Mouse (Mus musculus) gastrocnemius, postnatal 14 days (tissue): ENCODE measurements around the gene Nmrk1. TPM values are rescaled to one million over a fixed set of nuclear protein-coding genes. Genes with fewer than 3 reads are reported as not detected.
"Not testable (repeated sequence)": the region's sequence is repeated elsewhere in the genome, so short reads cannot be mapped to it uniquely, and the experiment has no call there.

Source experiments
- DNase-seq: peaks from one replicate; pipeline ENCODE4 v3.0.0; 2021; ENCODE audit warnings: mixed read lengths
- intact Hi-C: fragments of 180-260 bp; cut with DNase I; formaldehyde crosslinking; loops from one replicate; pipeline ENCODE4 v1.15.1; 2025; ENCODE audit warnings: low total_unique reads
- long read RNA-seq, 2 experiments: library from polyadenylated mRNA; stranded (forward); transcript quantifications; one replicate each; pipeline ENCODE4 v2.0.0; 2021
- total RNA-seq, 2 experiments: library from RNA; stranded (reverse); gene quantifications; 2 replicates each; pipeline ENCODE4 v1.2.3; 2021

Gene Nmrk1
- 1 to 10 TPM; 2.4 to 3.6 TPM for total RNA-seq
- long read RNA-seq, experiment 1, partial matches to known transcripts, result 0 of 4 reads
- long read RNA-seq, experiment 1, other reads (novel, unspliced or antisense), result 0 of 4 reads
- long read RNA-seq, experiment 2, transcript Nmrk1-206 (9 exons, 1,940 nt), result major isoform, 9 of 12 reads
- long read RNA-seq, experiment 2, partial matches to known transcripts, result 0 of 12 reads
- long read RNA-seq, experiment 2, other reads (novel, unspliced or antisense), result 3 of 12 reads

DNA sequence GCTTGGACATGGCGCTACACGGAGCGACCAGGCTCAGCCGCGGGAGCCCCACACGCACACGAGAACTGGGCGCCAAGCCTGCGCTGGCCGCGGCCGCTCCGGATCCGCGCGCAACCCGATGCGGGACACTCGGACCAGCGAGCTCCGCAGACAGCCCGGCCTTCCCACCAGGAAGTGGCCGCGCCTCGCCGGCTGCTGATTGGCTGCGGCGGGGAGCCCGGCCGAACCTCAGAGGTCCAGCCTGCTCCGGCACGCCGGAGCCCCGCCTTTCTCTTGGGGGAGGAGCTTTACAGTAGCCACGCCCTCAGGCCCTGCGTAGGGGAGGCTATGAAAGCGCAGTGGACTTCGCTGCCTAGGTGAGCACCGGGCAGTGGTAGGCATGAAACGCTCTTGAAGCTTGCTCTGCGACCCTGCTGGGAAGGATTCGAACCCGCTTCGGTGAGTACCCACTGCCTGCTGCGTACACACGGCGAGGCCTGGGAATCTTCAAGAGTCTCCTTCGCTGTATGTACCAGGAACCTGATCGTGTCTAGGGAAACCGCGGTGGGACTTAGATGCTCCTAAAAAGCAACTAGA, at the start of gene Nmrk1, which contains the start of gene Ostf1:
TSS of gene Nmrk1 (plus strand) at position 307 of the 576 bp plus-strand sequence.
TSS of gene Ostf1 (minus strand) at position 180 of the 576 bp plus-strand sequence.
- intact Hi-C loops, result no loop called here
- peak; percentile 98 for DNase-seq

DNA sequence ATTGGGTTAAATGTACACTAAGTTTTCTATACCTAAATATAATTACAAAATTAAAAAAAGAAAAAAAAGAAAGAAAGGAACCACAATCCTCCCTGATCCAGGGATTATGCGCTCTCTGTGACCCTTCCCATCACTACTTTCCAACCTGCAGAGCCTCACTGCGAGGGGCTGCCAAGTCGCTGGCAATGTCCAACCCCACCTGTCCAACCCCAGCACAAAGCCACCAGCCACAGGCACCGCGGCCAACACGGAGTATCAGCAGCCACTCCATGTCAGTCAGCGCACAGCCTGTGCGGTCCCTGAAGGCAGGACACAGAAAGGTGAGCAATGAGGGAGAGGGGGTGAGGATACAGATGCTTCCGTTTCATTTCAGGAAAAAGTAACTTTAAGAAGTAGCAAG, 49.5 kb upstream of the Nmrk1 start:
- no peak for DNase-seq
- intact Hi-C loops, result no loop called here

- intact Hi-C loops, result no loop called here
- DNase-seq, result no peak
Measured at GRCm38 (mm10) chr19:18582887-18583286, 48.9 kb upstream of the Nmrk1 start.

DNA sequence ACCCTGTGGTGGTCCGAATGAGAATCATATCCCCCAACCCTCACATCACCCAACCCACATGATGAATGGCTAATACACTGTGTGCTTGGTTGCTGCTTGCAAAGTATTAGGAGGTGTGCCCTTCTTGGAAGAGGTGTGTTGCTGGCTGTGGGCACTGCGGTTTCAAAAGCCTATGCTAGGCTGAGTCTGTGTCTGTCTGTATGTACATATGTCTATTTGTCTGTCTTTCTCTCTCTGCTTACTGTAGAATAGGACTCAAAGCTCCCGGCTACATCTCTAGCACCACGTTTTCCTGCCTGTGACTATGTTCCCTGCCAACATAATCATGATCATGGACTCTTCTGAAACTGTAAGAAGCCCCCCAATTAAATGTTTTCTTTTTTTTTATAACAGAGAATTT, 48.0 kb upstream of the Nmrk1 start:
- intact Hi-C loops, result no loop called here
- no peak for DNase-seq

GRCm38 (mm10) chr19:18584621-18585020, 47.1 kb upstream of the Nmrk1 start:
- no peak for DNase-seq
- intact Hi-C loops, result no loop called here

GRCm38 (mm10) chr19:18587118-18587517, 44.6 kb upstream of the Nmrk1 start:
- intact Hi-C loops, result no loop called here
- no peak for DNase-seq

DNA sequence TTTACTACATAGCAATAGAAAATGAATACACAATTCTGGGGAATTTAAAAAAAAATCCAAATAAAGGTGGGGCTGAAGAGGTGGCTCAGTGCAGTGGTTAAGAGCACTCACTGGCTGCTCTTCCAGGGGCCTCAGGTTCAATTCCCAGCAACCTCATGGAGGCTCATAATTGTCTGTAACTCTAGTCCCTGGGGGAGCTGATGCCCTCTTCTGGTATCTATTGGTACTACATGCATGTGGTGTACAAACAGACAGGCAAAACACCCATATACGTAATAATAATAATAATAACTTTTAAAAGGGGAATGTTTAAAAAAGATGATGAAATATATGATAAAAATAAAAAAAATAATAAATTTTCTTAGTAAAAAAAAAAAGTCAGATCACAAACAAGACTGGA, 43.5 kb upstream of the Nmrk1 start:
- no peak for DNase-seq
- intact Hi-C loops, result no loop called here

GRCm38 (mm10) chr19:18588801-18589200, 42.9 kb upstream of the Nmrk1 start:
- DNase-seq, intact Hi-C loops: not testable (repeated sequence)

- intact Hi-C loops, result no loop called here
- DNase-seq, result no peak
Measured at GRCm38 (mm10) chr19:18589276-18589675, 42.5 kb upstream of the Nmrk1 start.

GRCm38 (mm10) chr19:18590234-18590633, 41.5 kb upstream of the Nmrk1 start:
- DNase-seq, result no peak
- intact Hi-C loops, result no loop called here

DNA sequence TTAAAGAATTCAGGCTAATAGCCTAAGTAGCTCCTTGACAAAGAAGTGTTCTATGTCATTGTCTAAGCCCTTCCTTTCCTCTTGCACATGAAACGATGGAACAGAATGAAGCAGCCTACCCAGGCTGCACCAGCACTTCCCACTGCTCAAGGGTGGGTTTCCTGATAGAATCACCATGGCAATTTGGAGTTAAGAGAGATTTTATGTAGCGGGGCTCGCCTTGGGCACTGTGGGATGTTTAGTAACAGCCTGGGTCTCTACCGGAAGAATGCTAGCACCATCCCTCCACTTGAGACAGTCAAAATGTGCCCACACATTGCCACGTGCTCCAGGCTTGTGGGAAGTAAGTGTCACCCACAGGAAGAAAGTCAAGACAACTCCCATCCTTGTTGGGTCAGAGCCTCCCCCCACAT, 40.8 kb upstream of the Nmrk1 start:
- DNase-seq, result no peak
- intact Hi-C loops, result no loop called here

DNA sequence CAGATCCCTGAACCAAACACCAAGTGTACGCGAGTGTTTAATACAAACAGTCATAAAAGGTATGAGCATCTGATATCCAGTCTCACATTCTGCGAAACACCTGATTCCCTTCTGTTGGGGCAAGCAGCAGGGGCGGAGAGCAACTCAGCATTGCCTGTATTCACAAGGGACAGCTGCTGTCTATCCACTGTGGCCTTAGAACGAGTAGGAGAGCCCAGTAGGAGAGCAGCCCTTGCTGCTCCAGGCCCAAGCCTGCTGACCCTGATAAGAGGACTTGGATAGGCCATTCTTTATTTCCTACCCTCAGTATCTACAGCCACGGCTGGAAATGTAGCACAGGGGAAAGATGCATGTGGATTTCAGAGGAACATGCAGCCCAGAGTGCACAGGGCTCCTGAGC, 38.8 kb upstream of the Nmrk1 start:
- no peak for DNase-seq
- intact Hi-C loops, result no loop called here

GRCm38 (mm10) chr19:18593722-18594121, 38.0 kb upstream of the Nmrk1 start:
- DNase-seq, result no peak
- intact Hi-C loops, result no loop called here

- intact Hi-C loops, result no loop called here
- DNase-seq, result no peak
Measured at GRCm38 (mm10) chr19:18596876-18597275, 34.9 kb upstream of the Nmrk1 start.

GRCm38 (mm10) chr19:18597772-18598171, 34.0 kb upstream of the Nmrk1 start:
- intact Hi-C loops, result no loop called here
- DNase-seq, result no peak

DNA sequence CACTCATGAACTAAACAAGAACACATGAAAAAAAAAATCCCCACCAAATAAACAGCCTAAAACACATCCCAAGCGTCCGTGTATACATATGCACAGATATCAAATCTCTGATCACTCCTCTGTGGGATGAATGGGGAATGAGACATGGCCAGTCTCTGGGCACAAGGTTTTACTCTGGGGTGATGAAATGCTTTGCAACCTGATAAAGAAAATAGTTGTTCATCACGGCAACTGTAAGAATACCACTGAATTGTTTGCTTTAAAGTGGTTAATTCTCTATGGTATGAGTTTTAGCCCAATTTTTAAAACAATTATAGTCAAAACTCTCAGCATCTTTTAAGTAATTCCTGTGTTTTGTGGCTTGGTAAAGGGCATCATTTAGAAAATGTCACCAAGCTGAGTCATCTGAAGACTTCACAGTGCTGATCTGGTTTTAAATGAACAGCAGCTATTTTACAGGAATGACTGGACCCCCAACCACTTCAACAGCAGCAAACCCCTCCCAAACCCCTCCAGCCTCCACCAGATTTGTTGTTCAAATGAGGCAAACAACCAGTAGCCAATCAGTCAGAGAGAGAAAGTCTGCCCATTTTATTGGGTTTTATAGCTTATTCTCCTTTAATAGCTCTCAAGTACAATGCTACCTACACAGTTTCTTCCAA, 33.4 kb upstream of the Nmrk1 start:
- intact Hi-C loops, result no loop called here
- DNase-seq, result no peak

DNA sequence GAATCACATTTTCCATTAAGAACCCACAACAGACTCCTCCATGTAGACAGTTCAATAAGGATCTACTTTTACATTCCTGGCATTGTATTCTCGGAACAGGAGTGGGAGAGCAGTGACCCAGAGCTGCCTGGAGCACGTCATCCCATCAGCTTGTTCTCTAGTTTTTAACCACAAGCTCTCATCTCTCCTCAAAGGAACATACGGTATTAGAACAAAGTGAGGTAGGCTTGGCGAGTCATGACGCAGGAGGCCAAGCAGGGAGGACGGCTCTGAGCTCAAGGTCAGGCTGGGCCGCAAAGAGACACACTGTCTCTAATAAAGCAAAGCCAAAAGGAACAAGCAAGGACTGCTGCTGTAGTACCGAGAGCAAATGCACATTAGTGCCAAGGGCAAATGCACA, 32.7 kb upstream of the Nmrk1 start:
- no peak for DNase-seq
- intact Hi-C loops, result no loop called here

- intact Hi-C loops, result no loop called here
- DNase-seq, result no peak
Measured at GRCm38 (mm10) chr19:18599650-18600049, 32.1 kb upstream of the Nmrk1 start.

- no peak for DNase-seq
- intact Hi-C loops, result no loop called here
Measured at GRCm38 (mm10) chr19:18600611-18601010, 31.1 kb upstream of the Nmrk1 start.

GRCm38 (mm10) chr19:18603011-18603410, 28.7 kb upstream of the Nmrk1 start:
- intact Hi-C loops, result no loop called here
- no peak for DNase-seq

DNA sequence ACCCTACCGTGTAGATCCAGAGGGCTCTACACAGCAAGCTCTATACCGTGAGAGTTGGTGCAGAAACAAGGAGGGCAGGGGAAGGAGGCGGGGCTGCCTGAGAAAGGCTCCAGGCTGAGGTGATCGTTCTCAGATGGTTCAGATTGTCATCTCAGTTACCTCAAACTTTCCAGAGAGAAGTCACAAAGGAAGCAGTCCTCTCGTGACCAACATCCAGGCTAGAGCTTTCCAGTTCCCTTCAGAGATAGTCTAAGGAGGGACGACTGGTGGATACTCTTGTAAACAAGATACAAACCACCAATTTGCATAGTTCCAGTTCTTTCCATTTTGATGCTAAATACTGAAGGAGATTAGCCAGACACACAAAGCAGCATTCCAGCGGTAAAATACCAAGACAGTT, 23.8 kb upstream of the Nmrk1 start:
- no peak for DNase-seq
- intact Hi-C loops, result no loop called here
